28 mouse cellular contexts compared by ENCODE assay signal in genomic region chr8:89906200-89906599, GRCm38 (mm10).
DNase-seq lines count a peak whose midpoint lies in the region; ATAC-seq lines count a peak whose summit lies in the region.
"Had no signal": no experiment of that assay in that cellular context is flagged by ENCODE, and none has a peak within 500 bp of the region (broad histone marks: within the 10 kb centered on the region; RNA-seq: fewer than 3 reads in every experiment).

No protein-coding gene starts in this region.

- no peak for ATAC-seq in hindbrain, embryonic 14.5 days (ENCODE audit: low FRiP score)
- no peak for ATAC-seq in hindbrain, embryonic 12.5 days (ENCODE audit: low FRiP score)
- no peak for ATAC-seq in midbrain, embryonic 15.5 days (replicated peaks)
- no peak for ATAC-seq in midbrain, embryonic 11.5 days (ENCODE audit: low FRiP score)
- no peak for ATAC-seq in neural tube, embryonic 15.5 days (ENCODE audit: low FRiP score)
- ATAC-seq in forebrain, embryonic 11.5 days (replicated peaks; ENCODE audit: low FRiP score), result no peak
- ATAC-seq: forebrain, embryonic 16.5 days; inflammation-experienced regulatory T-cells, adult 6 months had no signal

- no peak overlapping the region for H3K4me2 ChIP-seq in hindbrain, embryonic 14.5 days (replicated peaks)
- H3K4me2 ChIP-seq in hindbrain, embryonic 12.5 days (replicated peaks), result no peak overlapping the region
- no peak overlapping the region for H3K4me2 ChIP-seq in midbrain, embryonic 15.5 days
- no peak overlapping the region for H3K4me2 ChIP-seq in midbrain, embryonic 11.5 days
- H3K4me2 ChIP-seq in neural tube, embryonic 15.5 days, result no peak overlapping the region
- no peak overlapping the region for H3K4me2 ChIP-seq in forebrain, embryonic 11.5 days (ENCODE audit: low read depth, low read length, severe bottlenecking)
- H3K4me2 ChIP-seq: embryonic facial prominence, embryonic 13.5 days; heart, embryonic 13.5 days had no signal

- H3K9ac ChIP-seq in hindbrain, embryonic 14.5 days, result no peak overlapping the region
- no peak overlapping the region for H3K9ac ChIP-seq in hindbrain, embryonic 12.5 days
- H3K9ac ChIP-seq in midbrain, embryonic 15.5 days, result no peak overlapping the region
- no peak overlapping the region for H3K9ac ChIP-seq in midbrain, embryonic 11.5 days (ENCODE audit: low read length)
- no peak overlapping the region for H3K9ac ChIP-seq in neural tube, embryonic 15.5 days (replicated peaks)
- H3K9ac ChIP-seq in forebrain, embryonic 11.5 days (ENCODE audit: low read length), result no peak overlapping the region
- H3K9ac ChIP-seq: embryonic facial prominence, embryonic 13.5 days; heart, embryonic 13.5 days; liver, embryonic 14.5 days had no signal

- 68% methylated on average over 6 of the region's 6 CpGs for WGBS in hindbrain, embryonic 14.5 days
- 81% methylated on average over 6 of the region's 6 CpGs for WGBS in hindbrain, embryonic 12.5 days
- 48% methylated on average over 6 of the region's 6 CpGs for WGBS in midbrain, embryonic 15.5 days
- WGBS in midbrain, embryonic 11.5 days, result 85% methylated on average over 6 of the region's 6 CpGs
- WGBS in neural tube, embryonic 15.5 days, result 52% methylated on average over 6 of the region's 6 CpGs
- 86% methylated on average over 6 of the region's 6 CpGs for WGBS in forebrain, embryonic 11.5 days

- H3K36me3 ChIP-seq in hindbrain, embryonic 14.5 days (replicated peaks; ENCODE audit: control insufficient read depth, insufficient read depth), result no peaks in the 10 kb centered on the region
- H3K36me3 ChIP-seq in hindbrain, embryonic 12.5 days, result no peaks in the 10 kb centered on the region
- no peaks in the 10 kb centered on the region for H3K36me3 ChIP-seq in midbrain, embryonic 15.5 days (replicated peaks)
- H3K36me3 ChIP-seq in midbrain, embryonic 11.5 days (ENCODE audit: control insufficient read depth, insufficient read depth, low read length), result no peaks in the 10 kb centered on the region
- H3K36me3 ChIP-seq in neural tube, embryonic 15.5 days, result no peaks in the 10 kb centered on the region
- no peaks in the 10 kb centered on the region for H3K36me3 ChIP-seq in forebrain, embryonic 11.5 days (ENCODE audit: control insufficient read depth, insufficient read depth, low read length)
- H3K36me3 ChIP-seq: embryonic facial prominence, embryonic 13.5 days; forebrain, embryonic 10.5 days; heart, embryonic 13.5 days had no signal

- H3K27ac ChIP-seq in hindbrain, embryonic 14.5 days, result peak overlapping the region; percentile 59; the same call in 1 of the 2 replicates
- H3K27ac ChIP-seq in hindbrain, embryonic 12.5 days, result no peak overlapping the region
- H3K27ac ChIP-seq in midbrain, embryonic 15.5 days, result peak overlapping the region; percentile 39; the same call in 1 of the 2 replicates
- no peak overlapping the region for H3K27ac ChIP-seq in midbrain, embryonic 11.5 days (ENCODE audit: low read depth, low read length)
- peak overlapping the region; percentile 45; the same call in 1 of the 2 replicates for H3K27ac ChIP-seq in neural tube, embryonic 15.5 days (replicated peaks)
- no peak overlapping the region for H3K27ac ChIP-seq in forebrain, embryonic 11.5 days (ENCODE audit: low read depth, low read length)
- H3K27ac ChIP-seq: embryonic facial prominence, embryonic 13.5 days; forebrain, embryonic 10.5 days; heart, embryonic 13.5 days; liver, embryonic 14.5 days; macrophage; stomach, postnatal 0 days had no signal

- no peaks in the 10 kb centered on the region; the same call in 1 of the 2 replicates for H3K4me1 ChIP-seq in hindbrain, embryonic 14.5 days (replicated peaks; ENCODE audit: control insufficient read depth, insufficient read depth, low read length)
- H3K4me1 ChIP-seq in hindbrain, embryonic 12.5 days, result 0 out of 2 replicates have a peak, but pooled peaks cover 5% of the 10 kb centered on the region
- peaks cover 12% of the 10 kb centered on the region for H3K4me1 ChIP-seq in midbrain, embryonic 15.5 days
- 0 out of 2 replicates have a peak, but pooled peaks cover 2% of the 10 kb centered on the region for H3K4me1 ChIP-seq in midbrain, embryonic 11.5 days (ENCODE audit: control insufficient read depth, insufficient read depth, low read length)
- peaks cover 10% of the 10 kb centered on the region; the same call in 1 of the 2 replicates for H3K4me1 ChIP-seq in neural tube, embryonic 15.5 days
- H3K4me1 ChIP-seq in forebrain, embryonic 11.5 days (replicated peaks; ENCODE audit: control insufficient read depth, insufficient read depth, low read length), result no peaks in the 10 kb centered on the region
- H3K4me1 ChIP-seq: embryonic facial prominence, embryonic 13.5 days; forebrain, embryonic 10.5 days had no signal

- H3K9me3 ChIP-seq in hindbrain, embryonic 14.5 days (ENCODE audit: control insufficient read depth, low read length), result peaks cover 5% of the 10 kb centered on the region
- no peaks in the 10 kb centered on the region for H3K9me3 ChIP-seq in hindbrain, embryonic 12.5 days (replicated peaks)
- H3K9me3 ChIP-seq in midbrain, embryonic 15.5 days, result no peaks in the 10 kb centered on the region
- H3K9me3 ChIP-seq in midbrain, embryonic 11.5 days (ENCODE audit: control insufficient read depth, low read length), result no peaks in the 10 kb centered on the region
- H3K9me3 ChIP-seq in neural tube, embryonic 15.5 days (replicated peaks), result no peaks in the 10 kb centered on the region
- H3K9me3 ChIP-seq in forebrain, embryonic 11.5 days (ENCODE audit: control insufficient read depth, low read length), result no peaks in the 10 kb centered on the region
- H3K9me3 ChIP-seq: embryonic facial prominence, embryonic 13.5 days; forebrain, embryonic 10.5 days had no signal

- H3K27me3 ChIP-seq in hindbrain, embryonic 14.5 days (ENCODE audit: control insufficient read depth, insufficient read depth, low read length), result no peaks in the 10 kb centered on the region
- H3K27me3 ChIP-seq in hindbrain, embryonic 12.5 days, result no peaks in the 10 kb centered on the region
- H3K27me3 ChIP-seq in midbrain, embryonic 15.5 days (replicated peaks), result no peaks in the 10 kb centered on the region
- H3K27me3 ChIP-seq in midbrain, embryonic 11.5 days (ENCODE audit: control insufficient read depth, insufficient read depth, low read length), result no peaks in the 10 kb centered on the region
- no peaks in the 10 kb centered on the region for H3K27me3 ChIP-seq in neural tube, embryonic 15.5 days (replicated peaks)
- H3K27me3 ChIP-seq in forebrain, embryonic 11.5 days (ENCODE audit: control insufficient read depth, insufficient read depth, low read length), result no peaks in the 10 kb centered on the region
- H3K27me3 ChIP-seq: embryonic facial prominence, embryonic 13.5 days; heart, embryonic 13.5 days had no signal

- DNase-seq in hindbrain, embryonic 14.5 days (ENCODE audit: low spot score), result no peak
- no peak for DNase-seq in midbrain, embryonic 11.5 days (ENCODE audit: low spot score, missing footprints)
- DNase-seq in brain, adult 2 months (ENCODE audit: low read depth, low spot score), result peak; percentile 76
- DNase-seq in forebrain, embryonic 11.5 days (ENCODE audit: low spot score), result no peak
- DNase-seq: adrenal gland, postnatal 14 days; cerebellum, adult 18-20 months; cerebellum, postnatal 10 days; gastrocnemius, postnatal 10 days; heart, postnatal 10 days; kidney, adult 18-20 months; layer of hippocampus, postnatal 36 days; liver; lung, adult 2 months; lung, postnatal 10 days; right cerebral cortex, postnatal 4 days; thymus, adult 2 months; thymus, postnatal 36 days had no signal

- no peak overlapping the region for H3K4me3 ChIP-seq in hindbrain, embryonic 14.5 days (replicated peaks; ENCODE audit: low read length)
- no peak overlapping the region for H3K4me3 ChIP-seq in hindbrain, embryonic 12.5 days
- H3K4me3 ChIP-seq in midbrain, embryonic 15.5 days, result no peak overlapping the region
- H3K4me3 ChIP-seq in midbrain, embryonic 11.5 days (ENCODE audit: low read depth, low read length), result no peak overlapping the region
- no peak overlapping the region for H3K4me3 ChIP-seq in neural tube, embryonic 15.5 days (replicated peaks)
- H3K4me3 ChIP-seq in forebrain, embryonic 11.5 days (ENCODE audit: low read depth, low read length), result no peak overlapping the region
- H3K4me3 ChIP-seq: embryonic facial prominence, embryonic 13.5 days; forebrain, embryonic 10.5 days; heart, embryonic 13.5 days had no signal

Comparison
In these comparisons a context has a peak if more than half of its experiments do, and no peak if none do; other contexts are left out.
1. H3K27ac ChIP-seq: peak in hindbrain, embryonic 14.5 days (single experiment), midbrain, embryonic 15.5 days (single experiment) and neural tube, embryonic 15.5 days (single experiment); none in hindbrain, embryonic 12.5 days (single experiment), midbrain, embryonic 11.5 days (single experiment) and forebrain, embryonic 11.5 days (single experiment).